Mouse (Mus musculus): Measurements from ENCODE around the gene Fam83e. TPM values are rescaled to one million over a fixed set of nuclear protein-coding genes. Genes with fewer than 3 reads are reported as not detected.

Gene Fam83e
- total and polyA plus RNA-seq, 3 experiments: 0.43 to 1.0 TPM; not detected in 1

- Histone ChIP-seq H3K27me3 (ENCODE audit: control insufficient read depth in 1 of 2, insufficient read depth in 2 of 2, low read length in 2 of 2) (peaks cover 0 to 1% of the 10 kb centered on the region in 2 experiments; a peak in 1 of 4 replicates), H3K9me3 (replicated peaks; ENCODE audit: insufficient read depth, low read length) (no peaks in the 10 kb centered on the region), H3K9ac (ENCODE audit: control insufficient read depth, low read depth, low read length, poor library complexity, severe bottlenecking) (no peak overlapping the region), H3K4me3 (ENCODE audit: control insufficient read depth in 1 of 2, insufficient read depth in 1 of 2, low read depth in 2 of 2, low read length in 2 of 2) (no peak overlapping the region), H3K4me1 (ENCODE audit: control insufficient read depth in 1 of 2, insufficient read depth in 2 of 2, low read length in 2 of 2) (peaks cover 13 to 20% of the 10 kb centered on the region in 2 experiments), H3K27ac (ENCODE audit: control insufficient read depth, low read depth, low read length) (no peak overlapping the region), H3K79me2 (ENCODE audit: control insufficient read depth, insufficient read depth, low read length, poor library complexity) (no peaks in the 10 kb centered on the region), H3K36me3 (ENCODE audit: control insufficient read depth in 1 of 2, insufficient read depth in 2 of 2, low read length in 2 of 2) (peaks cover 0 to 17% of the 10 kb centered on the region in 2 experiments; a peak in 2 of 4 replicates)
- DNase-seq (ENCODE audit: low read depth, low spot score): no peak
- TF ChIP-seq CHD2 (IDR thresholded peaks at IDR 0.05; ENCODE audit: low read length) (no peak), EP300 (IDR thresholded peaks at IDR 0.05; ENCODE audit: low read depth in 1 of 2, low read length in 2 of 2) (no peak), USF1 (IDR thresholded peaks at IDR 0.05; ENCODE audit: low read depth, low read length) (no peak), TAL1 (IDR thresholded peaks at IDR 0.05; ENCODE audit: low read length) (no peak), NELFE (IDR thresholded peaks at IDR 0.05; ENCODE audit: low read depth, low read length) (no peak), MYB (IDR thresholded peaks at IDR 0.05; ENCODE audit: low read depth, low read length) (no peak), JUND (IDR thresholded peaks at IDR 0.05; ENCODE audit: low read depth, low read length) (no peak), POLR2A (IDR thresholded peaks at IDR 0.05; ENCODE audit: control insufficient read depth in 1 of 2, insufficient read depth in 1 of 2, low read depth in 1 of 2, low read length in 2 of 2, poor library complexity in 1 of 2) (no peak), E2F4 (IDR thresholded peaks at IDR 0.05; ENCODE audit: borderline replicate concordance, low read depth, low read length) (no peak)
Measured at GRCm38 (mm10) chr7:45678513-45678912, 42.5 kb upstream of the Fam83e start.

GRCm38 (mm10) chr7:45679966-45680621 is 40.9 kb upstream of the Fam83e start:
- Histone ChIP-seq H3K27me3 (ENCODE audit: control insufficient read depth in 1 of 2, insufficient read depth in 2 of 2, low read length in 2 of 2) (peaks cover 0 to 1% of the 10 kb centered on the region in 2 experiments; a peak in 2 of 4 replicates), H3K27ac (ENCODE audit: control insufficient read depth, low read depth, low read length) (no peak overlapping the region), H3K79me2 (ENCODE audit: control insufficient read depth, insufficient read depth, low read length, poor library complexity) (no peaks in the 10 kb centered on the region), H3K9ac (ENCODE audit: control insufficient read depth, low read depth, low read length, poor library complexity, severe bottlenecking) (no peak overlapping the region), H3K4me1 (ENCODE audit: control insufficient read depth in 1 of 2, insufficient read depth in 2 of 2, low read length in 2 of 2) (peaks cover 13 to 20% of the 10 kb centered on the region in 2 experiments), H3K9me3 (replicated peaks; ENCODE audit: insufficient read depth, low read length) (no peaks in the 10 kb centered on the region), H3K36me3 (ENCODE audit: control insufficient read depth in 1 of 2, insufficient read depth in 2 of 2, low read length in 2 of 2) (peaks cover 0 to 17% of the 10 kb centered on the region in 2 experiments; a peak in 2 of 4 replicates), H3K4me3 (ENCODE audit: control insufficient read depth in 1 of 2, insufficient read depth in 1 of 2, low read depth in 2 of 2, low read length in 2 of 2) (no peak overlapping the region)
- TF ChIP-seq POLR2AphosphoS5 (IDR thresholded peaks at IDR 0.05; ENCODE audit: borderline replicate concordance, low read depth, low read length) (no peak), EP300 (IDR thresholded peaks at IDR 0.05; ENCODE audit: low read depth in 1 of 2, low read length in 2 of 2) (no peak), USF2 (IDR thresholded peaks at IDR 0.05; ENCODE audit: borderline replicate concordance in 1 of 2, insufficient read depth in 1 of 2, low read depth in 1 of 2, low read length in 2 of 2) (no peak), MAX (IDR thresholded peaks at IDR 0.05; ENCODE audit: low read length) (no peak), BHLHE40 (IDR thresholded peaks at IDR 0.05; ENCODE audit: borderline replicate concordance, low read depth, low read length) (no peak), MXI1 (IDR thresholded peaks at IDR 0.05; ENCODE audit: low read depth, low read length) (no peak), NRF1 (IDR thresholded peaks at IDR 0.05; ENCODE audit: insufficient read depth, low read depth, low read length, poor library complexity, severe bottlenecking) (no peak), MYB (IDR thresholded peaks at IDR 0.05; ENCODE audit: low read depth, low read length) (no peak), GATA1 (IDR thresholded peaks at IDR 0.05; ENCODE audit: low read depth, low read length) (no peak), POLR2A (IDR thresholded peaks at IDR 0.05; ENCODE audit: control insufficient read depth in 1 of 2, insufficient read depth in 1 of 2, low read depth in 1 of 2, low read length in 2 of 2, poor library complexity in 1 of 2) (no peak), USF1 (IDR thresholded peaks at IDR 0.05; ENCODE audit: low read depth, low read length) (no peak), TAL1 (IDR thresholded peaks at IDR 0.05; ENCODE audit: low read length) (no peak), POLR2AphosphoS2 (IDR thresholded peaks at IDR 0.05; ENCODE audit: low read length) (no peak), ZNF384 (IDR thresholded peaks at IDR 0.05; ENCODE audit: low read depth, low read length) (no peak), SIN3A (IDR thresholded peaks at IDR 0.05; ENCODE audit: low read length) (no peak), MEF2A (IDR thresholded peaks at IDR 0.05; ENCODE audit: extremely low read depth, insufficient replicate concordance, low read depth, low read length, poor library complexity, severe bottlenecking) (no peak), TBP (IDR thresholded peaks at IDR 0.05; ENCODE audit: low read depth, low read length) (no peak), CHD1 (IDR thresholded peaks at IDR 0.05; ENCODE audit: low read depth, low read length) (no peak), RCOR1 (IDR thresholded peaks at IDR 0.05; ENCODE audit: low read depth, low read length) (no peak)
- DNase-seq (ENCODE audit: low read depth, low spot score): no peak

Measured in MEL (cell line).